Mouse (Mus musculus): Measurements from ENCODE around the gene Nfic. TPM values are rescaled to one million over a fixed set of nuclear protein-coding genes. Genes with fewer than 3 reads are reported as not detected.

Gene Nfic
- total and polyA plus RNA-seq, 3 experiments: 2.0 to 9.7 TPM; not detected in 1

DNA sequence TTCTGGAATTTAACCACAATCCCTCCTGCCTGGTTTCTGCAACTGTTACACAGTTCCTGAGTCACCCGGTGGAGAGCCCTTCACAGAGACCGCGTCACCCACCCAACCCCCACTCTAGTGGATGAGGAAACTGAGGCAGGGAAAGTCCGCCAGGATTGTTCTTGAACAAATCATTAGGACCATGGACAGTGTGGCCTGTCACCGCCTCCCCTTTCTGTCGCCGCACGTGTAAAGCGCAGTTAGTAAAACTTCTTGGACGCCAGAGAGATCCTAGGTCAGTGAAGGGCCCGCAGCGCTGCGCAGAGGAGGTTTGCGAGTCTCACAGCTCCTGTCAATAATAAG, 2.5 kb downstream of the Nfic start:
- Histone ChIP-seq H3K27me3 (ENCODE audit: control insufficient read depth in 1 of 2, insufficient read depth in 2 of 2, low read length in 2 of 2) (peaks cover 3% of the 10 kb centered on the region in 2 experiments; a peak in 3 of 4 replicates), H3K36me3 (ENCODE audit: control insufficient read depth in 1 of 2, insufficient read depth in 2 of 2, low read length in 2 of 2) (no peaks in the 10 kb centered on the region), H3K9ac (ENCODE audit: control insufficient read depth, low read depth, low read length, poor library complexity, severe bottlenecking) (no peak overlapping the region), H3K27ac (ENCODE audit: control insufficient read depth, low read depth, low read length) (no peak overlapping the region), H3K9me3 (replicated peaks; ENCODE audit: insufficient read depth, low read length) (no peaks in the 10 kb centered on the region), H3K4me1 (ENCODE audit: control insufficient read depth in 1 of 2, insufficient read depth in 2 of 2, low read length in 2 of 2) (peaks cover 0 to 10% of the 10 kb centered on the region in 2 experiments; a peak in 3 of 4 replicates), H3K4me3 (ENCODE audit: control insufficient read depth in 1 of 2, insufficient read depth in 1 of 2, low read depth in 2 of 2, low read length in 2 of 2) (no peak overlapping the region), H3K79me2 (ENCODE audit: control insufficient read depth, insufficient read depth, low read length, poor library complexity) (no peaks in the 10 kb centered on the region)
- TF ChIP-seq ETS1 (IDR thresholded peaks at IDR 0.05; ENCODE audit: low read depth, low read length) (no peak), E2F4 (IDR thresholded peaks at IDR 0.05; ENCODE audit: borderline replicate concordance, low read depth, low read length) (no peak), RCOR1 (IDR thresholded peaks at IDR 0.05; ENCODE audit: low read depth, low read length) (no peak), MAFK (IDR thresholded peaks at IDR 0.05; ENCODE audit: borderline replicate concordance, low read depth, low read length) (no peak), HCFC1 (IDR thresholded peaks at IDR 0.05; ENCODE audit: low read depth, low read length) (no peak), BHLHE40 (IDR thresholded peaks at IDR 0.05; ENCODE audit: borderline replicate concordance, low read depth, low read length) (no peak), NRF1 (IDR thresholded peaks at IDR 0.05; ENCODE audit: insufficient read depth, low read depth, low read length, poor library complexity, severe bottlenecking) (no peak), POLR2AphosphoS5 (IDR thresholded peaks at IDR 0.05; ENCODE audit: borderline replicate concordance, low read depth, low read length) (no peak), KAT2A (conservative IDR thresholded peaks at IDR 0.05; ENCODE audit: low read depth, low read length) (no peak), MEF2A (IDR thresholded peaks at IDR 0.05; ENCODE audit: extremely low read depth, insufficient replicate concordance, low read depth, low read length, poor library complexity, severe bottlenecking) (no peak), SIN3A (IDR thresholded peaks at IDR 0.05; ENCODE audit: low read length) (no peak), USF2 (IDR thresholded peaks at IDR 0.05; ENCODE audit: borderline replicate concordance in 1 of 2, insufficient read depth in 1 of 2, low read depth in 1 of 2, low read length in 2 of 2) (no peak), USF1 (IDR thresholded peaks at IDR 0.05; ENCODE audit: low read depth, low read length) (no peak), UBTF (IDR thresholded peaks at IDR 0.05; ENCODE audit: borderline replicate concordance, insufficient read depth, low read depth, low read length) (no peak)
- no peak for DNase-seq (ENCODE audit: low read depth, low spot score)

DNA sequence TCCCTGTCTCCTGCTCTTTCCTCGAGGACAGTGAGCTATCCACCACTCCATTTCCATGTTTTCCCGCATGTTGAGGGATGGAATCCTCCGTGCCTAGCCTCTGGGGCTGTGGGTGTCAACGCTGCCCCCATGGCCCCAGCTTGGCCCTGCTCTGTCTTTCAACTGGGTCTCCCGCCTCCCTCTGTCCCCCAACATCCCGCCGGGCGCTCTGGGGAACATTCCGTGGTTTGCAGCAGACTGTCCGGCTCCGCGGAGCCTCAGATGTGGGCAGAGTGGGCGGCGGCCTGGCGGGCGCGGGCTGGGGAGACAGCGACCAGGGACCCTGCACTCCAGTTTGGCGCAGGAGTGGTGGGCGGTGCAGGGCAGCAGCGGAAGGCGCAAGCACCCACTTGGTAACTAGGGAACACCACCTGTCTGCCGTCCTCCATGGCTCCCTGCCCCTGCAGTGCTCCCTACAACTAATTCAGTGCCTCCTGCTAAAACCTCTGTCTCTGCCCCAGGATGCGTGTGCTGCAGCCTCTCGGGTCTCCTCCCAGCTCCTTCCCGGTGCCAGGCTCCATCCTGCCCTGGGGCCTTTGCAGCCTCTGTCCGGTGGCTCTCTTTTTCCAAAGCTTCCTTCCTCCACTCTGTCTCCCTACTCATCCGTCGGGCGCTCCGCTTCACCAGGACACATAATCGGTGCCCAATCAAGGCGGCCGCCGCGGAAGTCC, 3.0 kb downstream of the Nfic start:
- Histone ChIP-seq H3K4me3 (ENCODE audit: control insufficient read depth in 1 of 2, insufficient read depth in 1 of 2, low read depth in 2 of 2, low read length in 2 of 2) (no peak overlapping the region), H3K4me1 (ENCODE audit: control insufficient read depth in 1 of 2, insufficient read depth in 2 of 2, low read length in 2 of 2) (peaks cover 0 to 7% of the 10 kb centered on the region in 2 experiments; a peak in 3 of 4 replicates), H3K27me3 (ENCODE audit: control insufficient read depth in 1 of 2, insufficient read depth in 2 of 2, low read length in 2 of 2) (peaks cover 3% of the 10 kb centered on the region in 2 experiments; a peak in 3 of 4 replicates), H3K9ac (ENCODE audit: control insufficient read depth, low read depth, low read length, poor library complexity, severe bottlenecking) (no peak overlapping the region), H3K27ac (ENCODE audit: control insufficient read depth, low read depth, low read length) (no peak overlapping the region), H3K79me2 (ENCODE audit: control insufficient read depth, insufficient read depth, low read length, poor library complexity) (no peaks in the 10 kb centered on the region), H3K9me3 (replicated peaks; ENCODE audit: insufficient read depth, low read length) (no peaks in the 10 kb centered on the region), H3K36me3 (ENCODE audit: control insufficient read depth in 1 of 2, insufficient read depth in 2 of 2, low read length in 2 of 2) (no peaks in the 10 kb centered on the region)
- no peak for DNase-seq (ENCODE audit: low read depth, low spot score)
- no peak for TF ChIP-seq E2F4 (IDR thresholded peaks at IDR 0.05; ENCODE audit: borderline replicate concordance, low read depth, low read length)
- TF ChIP-seq SIN3A (IDR thresholded peaks at IDR 0.05; ENCODE audit: low read length): no peak
- TF ChIP-seq ZKSCAN1 (IDR thresholded peaks at IDR 0.05; ENCODE audit: low read depth, low read length): no peak
- TF ChIP-seq SMC3 (IDR thresholded peaks at IDR 0.05; ENCODE audit: low read depth, low read length): no peak
- no peak for TF ChIP-seq ELF1 (IDR thresholded peaks at IDR 0.05; ENCODE audit: low read depth, low read length)
- TF ChIP-seq POLR2AphosphoS2 (IDR thresholded peaks at IDR 0.05; ENCODE audit: low read length): no peak
- no peak for TF ChIP-seq KAT2A (conservative IDR thresholded peaks at IDR 0.05; ENCODE audit: low read depth, low read length)
- TF ChIP-seq RAD21 (IDR thresholded peaks at IDR 0.05; ENCODE audit: low read depth, low read length): no peak
- TF ChIP-seq ETS1 (IDR thresholded peaks at IDR 0.05; ENCODE audit: low read depth, low read length): no peak
- no peak for TF ChIP-seq NELFE (IDR thresholded peaks at IDR 0.05; ENCODE audit: low read depth, low read length)
- TF ChIP-seq HCFC1 (IDR thresholded peaks at IDR 0.05; ENCODE audit: low read depth, low read length): no peak
- no peak for TF ChIP-seq MYC (IDR thresholded peaks at IDR 0.05; ENCODE audit: low read depth, low read length)
- no peak for TF ChIP-seq BHLHE40 (IDR thresholded peaks at IDR 0.05; ENCODE audit: borderline replicate concordance, low read depth, low read length)
- TF ChIP-seq GATA1 (IDR thresholded peaks at IDR 0.05; ENCODE audit: low read depth, low read length): no peak
- no peak for TF ChIP-seq TCF12 (IDR thresholded peaks at IDR 0.05; ENCODE audit: low read depth, low read length)
- TF ChIP-seq USF2 (IDR thresholded peaks at IDR 0.05; ENCODE audit: borderline replicate concordance in 1 of 2, insufficient read depth in 1 of 2, low read depth in 1 of 2, low read length in 2 of 2): no peak
- no peak for TF ChIP-seq MAZ (IDR thresholded peaks at IDR 0.05; ENCODE audit: low read depth, low read length)
- no peak for TF ChIP-seq MYB (IDR thresholded peaks at IDR 0.05; ENCODE audit: low read depth, low read length)
- TF ChIP-seq EP300 (IDR thresholded peaks at IDR 0.05; ENCODE audit: low read depth in 1 of 2, low read length in 2 of 2): no peak
- no peak for TF ChIP-seq TBP (IDR thresholded peaks at IDR 0.05; ENCODE audit: low read depth, low read length)

Measured in MEL (cell line).